Mouse (Mus musculus) lung, postnatal 0 days (tissue): ENCODE measurements around the gene Mast4. TPM values are rescaled to one million over a fixed set of nuclear protein-coding genes. Genes with fewer than 3 reads are reported as not detected.

Experiments used
- ATAC-seq: fragments of 200-750 bp; cut with Nextera tagmentation; 2 replicates; pipeline ENCODE4 v1.8.0; 2017; ENCODE audit warnings: moderate library complexity
- DNase-seq: peaks from one replicate; pipeline ENCODE4 v3.0.0-alpha.2; 2016; ENCODE audit warnings: low spot score
- H3K27ac ChIP-seq: fragments of 300-500 bp; sonication (generic); 2 replicates; pipeline ENCODE4 v1.5.1; 2014; ENCODE audit warnings: antibody characterized with exemption, mild to moderate bottlenecking, low read length, mixed read lengths
- H3K27me3 ChIP-seq: fragments of 300-500 bp; sonication (generic); replicated peaks from 2 replicates; pipeline ENCODE4 v1.6.1; 2014; ENCODE audit warnings: low read length, mixed read lengths; ENCODE audit not compliant: insufficient read depth
- H3K36me3 ChIP-seq: fragments of 300-500 bp; sonication (generic); 2 replicates; pipeline ENCODE4 v1.6.1; 2014; ENCODE audit warnings: low read length, mixed read lengths; ENCODE audit not compliant: insufficient read depth
- H3K4me1 ChIP-seq: fragments of 300-500 bp; sonication (generic); 2 replicates; pipeline ENCODE4 v1.6.1; 2014; ENCODE audit warnings: antibody characterized with exemption, low read depth, low read length, mixed read lengths; ENCODE audit not compliant: insufficient read depth
- H3K4me2 ChIP-seq: fragments of 300-500 bp; sonication (generic); replicated peaks from 2 replicates; pipeline ENCODE4 v1.6.1; 2014; ENCODE audit warnings: low read depth, mild to moderate bottlenecking, low read length, moderate library complexity, mixed read lengths
- H3K4me3 ChIP-seq: fragments of 300-500 bp; sonication (generic); 2 replicates; pipeline ENCODE4 v1.5.1; 2014; ENCODE audit warnings: low read depth, low read length
- H3K9ac ChIP-seq: fragments of 300-500 bp; sonication (generic); replicated peaks from 2 replicates; pipeline ENCODE4 v1.6.1; 2014; ENCODE audit warnings: low read depth, mild to moderate bottlenecking
- H3K9me3 ChIP-seq: fragments of 300-500 bp; sonication (generic); 2 replicates; pipeline ENCODE4 v1.6.1; 2016; ENCODE audit warnings: low read length, mixed read lengths
- CTCF ChIP-seq: IDR thresholded peaks from 2 replicates; pipeline ENCODE4 v1.5.1; 2016; ENCODE audit warnings: antibody characterized with exemption, mild to moderate bottlenecking
- EP300 ChIP-seq: IDR thresholded peaks from 2 replicates; pipeline ENCODE4 v1.6.1; 2016; ENCODE audit warnings: antibody characterized with exemption, mild to moderate bottlenecking, control low read depth
- WGBS: fragments of 180-500 bp; shearing (Covaris S2); extraction: QIAGEN DNeasy Blood & Tissue Kit; methylation state at CpG from one replicate; pipeline ENCODE4 v1.1.7; 2014; 5-methylcytosine and 5-hydroxymethylcytosine counted together
- polyA plus RNA-seq: library from polyadenylated mRNA; unstranded; fragments of >200 nt; fragmentation: Nextera tagmentation; extraction: Ambion mirVana; gene quantifications from 2 replicates; pipeline ENCODE4 v1.2.1, GENCODE M21; 2015

Mast4 gene
- polyA plus RNA-seq, 1 experiment from 2014 or later = 15.5 TPM

GRCm38 (mm10) chr13:103303826-103304225, 30.5 kb downstream of the Mast4 start:
- ATAC-seq (no peak), DNase-seq (no peak)
- no peaks in the 10 kb centered on the region for H3K27me3 ChIP-seq
- TF ChIP-seq EP300 (no peak), CTCF (no peak)
- H3K4me2 ChIP-seq = no peak overlapping the region
- no peaks in the 10 kb centered on the region for H3K36me3 ChIP-seq
- 54% methylated on average over 9 of the region's 9 CpGs for WGBS
- H3K9ac ChIP-seq = no peak overlapping the region
- H3K4me1 ChIP-seq = no peaks in the 10 kb centered on the region
- H3K27ac ChIP-seq = no peak overlapping the region
- no peaks in the 10 kb centered on the region for H3K9me3 ChIP-seq
- H3K4me3 ChIP-seq = no peak overlapping the region

- 58% methylated on average over 6 of the region's 6 CpGs for WGBS
- TF ChIP-seq EP300 (no peak), CTCF (no peak)
- no peak overlapping the region for H3K27ac ChIP-seq
- no peaks in the 10 kb centered on the region for H3K36me3 ChIP-seq
- no peaks in the 10 kb centered on the region for H3K9me3 ChIP-seq
- H3K9ac ChIP-seq = no peak overlapping the region
- DNase-seq (no peak), ATAC-seq (no peak)
- no peak overlapping the region for H3K4me2 ChIP-seq
- no peaks in the 10 kb centered on the region for H3K4me1 ChIP-seq
- no peak overlapping the region for H3K4me3 ChIP-seq
- no peaks in the 10 kb centered on the region for H3K27me3 ChIP-seq
These were observed 31.8 kb downstream of the Mast4 start for GRCm38 (mm10) chr13:103302508-103302907.

GRCm38 (mm10) chr13:103302077-103302476, 32.2 kb downstream of the Mast4 start:
- Histone ChIP-seq H3K4me3 (no peak overlapping the region), H3K9me3 (no peaks in the 10 kb centered on the region), H3K27ac (no peak overlapping the region), H3K27me3 (no peaks in the 10 kb centered on the region), H3K4me2 (no peak overlapping the region), H3K9ac (no peak overlapping the region), H3K36me3 (no peaks in the 10 kb centered on the region), H3K4me1 (no peaks in the 10 kb centered on the region)
- no peak for ATAC-seq
- DNase-seq = no peak
- WGBS = 91% methylated on average over 2 of the region's 2 CpGs
- TF ChIP-seq CTCF (no peak), EP300 (no peak)

- H3K27ac ChIP-seq = no peak overlapping the region
- H3K9me3 ChIP-seq = no peaks in the 10 kb centered on the region
- H3K9ac ChIP-seq = no peak overlapping the region
- 76% methylated on average over 13 of the region's 13 CpGs for WGBS
- H3K36me3 ChIP-seq = no peaks in the 10 kb centered on the region
- ATAC-seq (no peak), DNase-seq (no peak)
- no peak overlapping the region for H3K4me2 ChIP-seq
- H3K4me1 ChIP-seq = no peaks in the 10 kb centered on the region
- no peak overlapping the region for H3K4me3 ChIP-seq
- no peaks in the 10 kb centered on the region for H3K27me3 ChIP-seq
- TF ChIP-seq EP300 (no peak), CTCF (no peak)
These were observed 39.9 kb downstream of the Mast4 start for GRCm38 (mm10) chr13:103294424-103294823.

GRCm38 (mm10) chr13:103293121-103293520, 41.2 kb downstream of the Mast4 start:
- no peak overlapping the region for H3K4me2 ChIP-seq
- no peak overlapping the region for H3K4me3 ChIP-seq
- H3K4me1 ChIP-seq = no peaks in the 10 kb centered on the region
- no peak overlapping the region for H3K9ac ChIP-seq
- TF ChIP-seq CTCF (no peak), EP300 (no peak)
- WGBS = 90% methylated on average over 1 of the region's 1 CpGs
- H3K9me3 ChIP-seq = no peaks in the 10 kb centered on the region
- ATAC-seq = no peak
- no peaks in the 10 kb centered on the region for H3K36me3 ChIP-seq
- DNase-seq = no peak
- no peaks in the 10 kb centered on the region for H3K27me3 ChIP-seq
- H3K27ac ChIP-seq = no peak overlapping the region

GRCm38 (mm10) chr13:103291098-103291497, 43.2 kb downstream of the Mast4 start:
- TF ChIP-seq CTCF (no peak), EP300 (no peak)
- H3K4me3 ChIP-seq = no peak overlapping the region
- DNase-seq (no peak), ATAC-seq (no peak)
- H3K27me3 ChIP-seq = no peaks in the 10 kb centered on the region
- no peak overlapping the region for H3K27ac ChIP-seq
- H3K4me1 ChIP-seq = no peaks in the 10 kb centered on the region
- H3K36me3 ChIP-seq = no peaks in the 10 kb centered on the region
- H3K9ac ChIP-seq = no peak overlapping the region
- WGBS = 73% methylated on average over 4 of the region's 4 CpGs
- H3K9me3 ChIP-seq = no peaks in the 10 kb centered on the region
- no peak overlapping the region for H3K4me2 ChIP-seq

- DNase-seq (no peak), ATAC-seq (no peak)
- Histone ChIP-seq H3K4me1 (no peaks in the 10 kb centered on the region), H3K27ac (no peak overlapping the region), H3K9ac (no peak overlapping the region), H3K4me2 (no peak overlapping the region), H3K4me3 (no peak overlapping the region), H3K36me3 (no peaks in the 10 kb centered on the region), H3K9me3 (no peaks in the 10 kb centered on the region), H3K27me3 (no peaks in the 10 kb centered on the region)
- 64% methylated on average over 5 of the region's 5 CpGs for WGBS
- no peak for TF ChIP-seq EP300
These were observed 48.5 kb downstream of the Mast4 start for GRCm38 (mm10) chr13:103285821-103286220.
